Mouse (Mus musculus) MEL (cell line): ENCODE data around the gene Irs3. TPM values are rescaled to one million over a fixed set of nuclear protein-coding genes. Genes with fewer than 3 reads are reported as not detected.

ENCODE experiments used
- DNase-seq: peaks from one replicate; pipeline ENCODE4 v3.0.0; 2011; ENCODE audit warnings: low read depth, low spot score
- H3K27ac ChIP-seq: 2 replicates; pipeline ENCODE4 v1.5.1; 2012; ENCODE audit warnings: low read depth, mild to moderate bottlenecking, control low read depth, low read length, moderate library complexity; ENCODE audit not compliant: control insufficient read depth
- H3K27me3 ChIP-seq, 2 experiments: fragments of 150-350 bp in 1 of 2; sonication (generic) in 1 of 2; 2 replicates each; pipeline ENCODE4 v1.6.1; 2012; ENCODE audit warnings: low read length in 2 of 2, mild to moderate bottlenecking in 2 of 2, improper control_type of control experiment in 1 of 2, moderate library complexity in 1 of 2; ENCODE audit not compliant: insufficient read depth in 2 of 2, control insufficient read depth in 1 of 2
- H3K36me3 ChIP-seq, 2 experiments: 2 replicates each; pipeline ENCODE4 v1.6.1; 2012 to 2014; ENCODE audit warnings: low read length in 2 of 2, improper control_type of control experiment in 1 of 2, inconsistent platforms in 1 of 2, mild to moderate bottlenecking in 1 of 2; ENCODE audit not compliant: insufficient read depth in 2 of 2, control insufficient read depth in 1 of 2
- H3K4me1 ChIP-seq, 2 experiments: fragments of 150-350 bp in 1 of 2; sonication (generic) in 1 of 2; 2 replicates each; pipeline ENCODE4 v1.6.1; 2012; ENCODE audit warnings: low read length in 2 of 2, improper control_type of control experiment in 1 of 2, mild to moderate bottlenecking in 1 of 2; ENCODE audit not compliant: insufficient read depth in 2 of 2, control insufficient read depth in 1 of 2
- H3K4me3 ChIP-seq, 2 experiments: fragments of 150-350 bp in 1 of 2; sonication (generic) in 1 of 2; 2 replicates each; pipeline ENCODE4 v1.5.1; 2012; ENCODE audit warnings: low read depth in 2 of 2, low read length in 2 of 2, mild to moderate bottlenecking in 2 of 2, moderate library complexity in 2 of 2, control low read depth in 1 of 2, improper control_type of control experiment in 1 of 2; ENCODE audit not compliant: control insufficient read depth in 1 of 2, insufficient read depth in 1 of 2
- H3K79me2 ChIP-seq: 2 replicates; pipeline ENCODE4 v1.6.1; 2012; ENCODE audit warnings: mild to moderate bottlenecking, low read length, moderate library complexity; ENCODE audit not compliant: control insufficient read depth, poor library complexity, insufficient read depth
- H3K9ac ChIP-seq: 2 replicates; pipeline ENCODE4 v1.6.1; 2012; ENCODE audit warnings: low read depth, mild to moderate bottlenecking, control low read depth, low read length, moderate library complexity; ENCODE audit not compliant: control insufficient read depth, poor library complexity, severe bottlenecking
- H3K9me3 ChIP-seq: fragments of 150-350 bp; sonication (generic); replicated peaks from 2 replicates; pipeline ENCODE4 v1.6.1; 2012; ENCODE audit warnings: mild to moderate bottlenecking, low read length, improper control_type of control experiment, moderate library complexity; ENCODE audit not compliant: insufficient read depth
- CHD1 ChIP-seq: IDR thresholded peaks from 2 replicates; pipeline ENCODE4 v1.6.1; 2012; ENCODE audit warnings: low read depth, mild to moderate bottlenecking, inconsistent platforms, low read length, improper control_type of control experiment
- CHD2 ChIP-seq: IDR thresholded peaks from 2 replicates; pipeline ENCODE4 v1.6.1; 2011; ENCODE audit warnings: low read length, improper control_type of control experiment
- E2F4 ChIP-seq: IDR thresholded peaks from 2 replicates; pipeline ENCODE4 v1.6.1; 2011; ENCODE audit warnings: low read depth, low read length, improper control_type of control experiment, borderline replicate concordance
- ETS1 ChIP-seq: IDR thresholded peaks from 2 replicates; pipeline ENCODE4 v1.6.1; 2012; ENCODE audit warnings: low read depth, mild to moderate bottlenecking, inconsistent platforms, low read length, improper control_type of control experiment, moderate library complexity
- GABPA ChIP-seq: IDR thresholded peaks from 2 replicates; pipeline ENCODE4 v1.6.1; 2012; ENCODE audit warnings: low read depth, mild to moderate bottlenecking, inconsistent platforms, low read length, improper control_type of control experiment, moderate library complexity
- GATA1 ChIP-seq: IDR thresholded peaks from 2 replicates; pipeline ENCODE4 v1.6.1; 2011; ENCODE audit warnings: low read depth, low read length, improper control_type of control experiment
- HCFC1 ChIP-seq: IDR thresholded peaks from 2 replicates; pipeline ENCODE4 v1.6.1; 2012; ENCODE audit warnings: low read depth, mild to moderate bottlenecking, inconsistent platforms, low read length, improper control_type of control experiment, moderate library complexity
- KAT2A ChIP-seq: conservative IDR thresholded peaks from 2 replicates; pipeline ENCODE4 v1.6.1; 2012; ENCODE audit warnings: low read depth, low read length, improper control_type of control experiment, inconsistent platforms
- MAZ ChIP-seq: IDR thresholded peaks from 2 replicates; pipeline ENCODE4 v1.6.1; 2012; ENCODE audit warnings: low read depth, mild to moderate bottlenecking, inconsistent platforms, low read length, improper control_type of control experiment
- MEF2A ChIP-seq: IDR thresholded peaks from 2 replicates; pipeline ENCODE4 v1.6.1; 2014; ENCODE audit warnings: low read depth, mild to moderate bottlenecking, inconsistent platforms, low read length, improper control_type of control experiment; ENCODE audit not compliant: poor library complexity, insufficient replicate concordance, severe bottlenecking; ENCODE audit errors: extremely low read depth
- MXI1 ChIP-seq: IDR thresholded peaks from 2 replicates; pipeline ENCODE4 v1.6.1; 2011; ENCODE audit warnings: mild to moderate bottlenecking, low read depth, low read length, improper control_type of control experiment
- MYC ChIP-seq: IDR thresholded peaks from 2 replicates; pipeline ENCODE4 v1.6.1; 2011; ENCODE audit warnings: low read depth, mild to moderate bottlenecking, low read length, improper control_type of control experiment, moderate library complexity
- NELFE ChIP-seq: IDR thresholded peaks from 2 replicates; pipeline ENCODE4 v1.6.1; 2011; ENCODE audit warnings: low read depth, low read length, improper control_type of control experiment
- NRF1 ChIP-seq: IDR thresholded peaks from 2 replicates; pipeline ENCODE4 v1.6.1; 2014; ENCODE audit warnings: low read depth, mild to moderate bottlenecking, inconsistent platforms, low read length, improper control_type of control experiment, moderate library complexity; ENCODE audit not compliant: poor library complexity, insufficient read depth, severe bottlenecking
- POLR2AphosphoS5 ChIP-seq: IDR thresholded peaks from 2 replicates; pipeline ENCODE4 v1.6.1; 2012; ENCODE audit warnings: low read depth, borderline replicate concordance, mild to moderate bottlenecking, inconsistent platforms, low read length, moderate library complexity, mixed read lengths
- RAD21 ChIP-seq: IDR thresholded peaks from 2 replicates; pipeline ENCODE4 v1.6.1; 2011; ENCODE audit warnings: mild to moderate bottlenecking, low read depth, low read length, improper control_type of control experiment
- RCOR1 ChIP-seq: IDR thresholded peaks from 2 replicates; pipeline ENCODE4 v1.6.1; 2012; ENCODE audit warnings: low read depth, mild to moderate bottlenecking, inconsistent platforms, low read length, improper control_type of control experiment
- SIN3A ChIP-seq: IDR thresholded peaks from 2 replicates; pipeline ENCODE4 v1.6.1; 2012; ENCODE audit warnings: low read length, improper control_type of control experiment, inconsistent platforms
- SMC3 ChIP-seq: IDR thresholded peaks from 2 replicates; pipeline ENCODE4 v1.6.1; 2011; ENCODE audit warnings: low read depth, low read length, improper control_type of control experiment
- UBTF ChIP-seq: IDR thresholded peaks from 2 replicates; pipeline ENCODE4 v1.6.1; 2012; ENCODE audit warnings: low read depth, mild to moderate bottlenecking, inconsistent platforms, low read length, improper control_type of control experiment, moderate library complexity, borderline replicate concordance; ENCODE audit not compliant: insufficient read depth
- USF1 ChIP-seq: IDR thresholded peaks from 2 replicates; pipeline ENCODE4 v1.6.1; 2014; ENCODE audit warnings: low read depth, mild to moderate bottlenecking, inconsistent platforms, low read length, improper control_type of control experiment, moderate library complexity
- ZC3H11A ChIP-seq: IDR thresholded peaks from 2 replicates; pipeline ENCODE4 v1.6.1; 2012; ENCODE audit warnings: low read depth, mild to moderate bottlenecking, inconsistent platforms, low read length, improper control_type of control experiment
- ZMIZ1 ChIP-seq: IDR thresholded peaks from 2 replicates; pipeline ENCODE4 v1.6.1; 2012; ENCODE audit warnings: low read depth, mild to moderate bottlenecking, inconsistent platforms, low read length, improper control_type of control experiment, moderate library complexity
- polyA plus RNA-seq, 2 experiments: library from polyadenylated mRNA; stranded (reverse) in 1 of 2; unstranded in 1 of 2; fragments of >175 nt in 1 of 2; fragments of >200 nt in 1 of 2; gene quantifications; 2 replicates each; pipeline versions ENCODE4 v1.2.1 to v1.2.4; 2012; ENCODE audit warnings: low replicate concordance in 2 of 2, low read depth in 1 of 2; ENCODE audit not compliant: insufficient read length in 2 of 2, insufficient read depth in 1 of 2, missing spikeins in 1 of 2
- total RNA-seq: library from RNA; depleted of rRNA; stranded (reverse); fragments of 300-350 nt; gene quantifications from 2 replicates; pipeline ENCODE4 v1.2.3, GENCODE M21; 2012

The Irs3 gene
- total and polyA plus RNA-seq, 3 experiments: not detected

DNA sequence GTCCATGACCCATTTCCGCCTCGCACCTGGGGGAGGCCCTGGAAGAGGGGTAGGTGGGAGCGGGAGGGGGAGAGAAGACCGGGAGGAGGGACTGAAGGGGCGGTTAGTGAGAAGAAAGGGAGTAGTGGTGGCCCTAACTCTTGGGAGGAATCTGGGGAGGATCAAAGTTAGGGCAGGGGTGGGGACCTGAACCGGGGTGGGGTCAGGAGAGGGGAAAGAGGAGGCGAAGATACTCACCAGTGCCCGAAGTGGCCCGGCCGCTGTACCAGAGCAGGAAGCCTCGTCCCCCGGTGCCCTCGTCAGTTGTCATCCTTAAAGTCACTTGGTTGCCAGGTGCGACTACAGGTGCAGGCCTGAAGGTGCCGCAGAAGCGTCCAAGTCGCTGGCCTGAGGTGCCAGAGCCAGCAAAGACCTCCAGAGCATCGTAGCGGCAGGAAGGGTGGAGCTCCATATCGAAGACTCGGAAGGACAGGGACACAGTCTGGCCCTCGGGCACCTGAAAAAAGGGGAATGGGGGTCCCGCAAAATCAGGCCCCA, 36.8 kb downstream of the Irs3 start:
- no peak overlapping the region for H3K9ac ChIP-seq
- H3K9me3 ChIP-seq: no peaks in the 10 kb centered on the region
- no peak overlapping the region for H3K27ac ChIP-seq
- peaks cover 0 to 4% of the 10 kb centered on the region in 2 experiments; a peak in 2 of 4 replicates for H3K4me1 ChIP-seq
- peaks cover 0 to 3% of the 10 kb centered on the region in 2 experiments; a peak in 1 of 4 replicates for H3K36me3 ChIP-seq
- DNase-seq: no peak
- H3K79me2 ChIP-seq: no peaks in the 10 kb centered on the region
- H3K4me3 ChIP-seq: no peak overlapping the region
- H3K27me3 ChIP-seq: no peaks in the 10 kb centered on the region
- TF ChIP-seq MEF2A: no peak
- TF ChIP-seq MYC: no peak
- no peak for TF ChIP-seq RAD21
- no peak for TF ChIP-seq GABPA
- no peak for TF ChIP-seq USF1
- no peak for TF ChIP-seq GATA1
- TF ChIP-seq ETS1: no peak
- TF ChIP-seq MAZ: no peak
- TF ChIP-seq KAT2A: no peak
- TF ChIP-seq RCOR1: no peak
- TF ChIP-seq ZC3H11A: no peak
- no peak for TF ChIP-seq NRF1
- TF ChIP-seq CHD2: no peak
- TF ChIP-seq, all 39 proteins: peak for 0

DNA sequence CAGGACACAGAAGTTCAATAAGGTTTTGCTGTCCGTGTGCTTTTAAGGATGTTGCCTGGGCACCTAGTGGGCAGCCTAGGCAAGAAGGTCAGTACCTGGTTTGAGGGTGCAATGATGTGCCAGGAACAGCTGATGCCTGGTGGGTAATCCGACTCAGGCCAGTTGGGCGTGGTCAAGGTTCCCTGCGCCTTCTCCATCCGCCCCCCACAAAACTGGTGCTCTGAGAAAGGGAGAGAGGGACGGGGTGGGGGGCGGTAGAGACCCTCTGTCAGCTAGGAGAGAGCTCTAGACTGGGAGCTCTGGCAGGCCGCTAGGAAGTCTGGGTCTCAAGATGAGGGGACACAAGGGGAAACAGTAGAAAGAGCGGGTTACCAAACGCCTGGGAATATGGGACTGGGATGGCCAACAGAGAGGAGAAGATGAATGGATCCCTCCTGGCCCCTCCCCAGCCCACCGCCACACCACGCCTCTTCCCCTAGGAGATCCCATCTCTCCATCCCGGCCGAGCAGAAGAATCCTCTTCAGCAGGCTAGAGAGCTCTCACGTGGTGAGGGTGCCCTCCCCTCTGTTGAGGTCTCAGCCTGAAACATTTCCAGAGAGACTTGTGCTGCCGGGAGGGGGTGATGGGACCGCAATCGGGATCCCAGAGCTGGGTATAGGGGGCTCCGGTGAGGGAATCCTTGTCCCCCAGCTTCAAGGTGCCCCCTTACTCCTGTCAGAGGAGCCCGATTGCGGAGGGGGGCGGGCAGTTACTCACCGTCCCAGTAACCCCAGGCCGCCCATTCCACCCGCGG, 37.5 kb downstream of the Irs3 start:
- H3K9ac ChIP-seq: no peak overlapping the region
- H3K79me2 ChIP-seq: no peaks in the 10 kb centered on the region
- no peak overlapping the region for H3K4me3 ChIP-seq
- H3K4me1 ChIP-seq: peaks cover 0 to 4% of the 10 kb centered on the region in 2 experiments; a peak in 2 of 4 replicates
- no peaks in the 10 kb centered on the region for H3K27me3 ChIP-seq
- peaks cover 0 to 3% of the 10 kb centered on the region in 2 experiments; a peak in 2 of 4 replicates for H3K36me3 ChIP-seq
- H3K27ac ChIP-seq: no peak overlapping the region
- H3K9me3 ChIP-seq: no peaks in the 10 kb centered on the region
- no peak for DNase-seq
- TF ChIP-seq E2F4 (no peak), ZMIZ1 (no peak), CHD2 (no peak), MYC (no peak), HCFC1 (no peak), SIN3A (no peak), POLR2AphosphoS5 (no peak), SMC3 (no peak), MXI1 (no peak), MAZ (no peak), UBTF (no peak), CHD1 (no peak), NRF1 (no peak), RAD21 (no peak), RCOR1 (no peak), NELFE (no peak), MEF2A (no peak)
